Mouse (Mus musculus): ENCODE measurements around the gene Syne2.
"Not testable (repeated sequence)": the region's sequence is repeated elsewhere in the genome, so short reads cannot be mapped to it uniquely, and the experiment has no call there.

The Syne2 gene

GRCm38 (mm10) chr12:76116577-76116976 is 298.6 kb downstream of the Syne2 start:
- no peak for DNase-seq

GRCm38 (mm10) chr12:76117632-76118153 is 299.8 kb downstream of the Syne2 start:
- DNase-seq, result peak; percentile 79

DNA sequence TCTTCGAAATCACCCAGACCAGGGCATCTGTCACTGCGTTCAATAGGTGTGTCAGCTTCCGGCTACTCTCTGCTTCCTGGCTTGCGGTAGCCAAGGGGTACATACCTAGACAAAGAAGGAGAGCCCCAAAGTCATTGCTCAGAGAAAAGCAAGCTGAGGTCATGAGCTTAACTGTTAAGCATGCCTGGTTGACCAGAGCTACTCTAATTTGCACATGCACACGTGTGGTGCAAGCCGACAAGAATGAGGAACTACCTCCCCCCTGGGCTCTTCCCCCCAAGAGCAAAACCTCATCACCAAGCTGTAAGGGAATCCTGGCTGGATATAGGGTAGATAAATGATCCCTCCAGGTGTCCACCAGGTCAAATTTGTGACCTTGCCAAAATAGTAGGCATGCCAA is 305.3 kb downstream of the Syne2 start:
- peak; percentile 36 for DNase-seq

DNA sequence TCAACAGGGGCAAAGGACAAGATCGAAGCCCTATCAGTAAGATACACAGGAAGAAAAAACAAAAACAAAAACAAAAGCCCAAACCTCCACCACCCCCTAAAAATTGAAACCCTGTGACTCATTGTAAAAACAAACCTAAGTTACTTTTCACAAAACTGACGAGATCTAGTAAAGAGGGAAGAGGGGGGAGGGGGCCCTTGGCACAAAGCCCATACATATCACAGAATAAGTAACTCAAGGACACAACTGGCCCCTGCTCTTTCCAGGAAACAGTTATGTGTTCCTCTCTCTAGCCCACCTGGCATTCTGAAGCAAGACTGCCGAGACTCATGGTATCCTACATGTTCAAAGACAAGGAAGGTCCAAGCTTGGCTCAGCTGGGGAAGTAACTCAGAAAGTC is 310.4 kb downstream of the Syne2 start:
- no peak for DNase-seq

DNA sequence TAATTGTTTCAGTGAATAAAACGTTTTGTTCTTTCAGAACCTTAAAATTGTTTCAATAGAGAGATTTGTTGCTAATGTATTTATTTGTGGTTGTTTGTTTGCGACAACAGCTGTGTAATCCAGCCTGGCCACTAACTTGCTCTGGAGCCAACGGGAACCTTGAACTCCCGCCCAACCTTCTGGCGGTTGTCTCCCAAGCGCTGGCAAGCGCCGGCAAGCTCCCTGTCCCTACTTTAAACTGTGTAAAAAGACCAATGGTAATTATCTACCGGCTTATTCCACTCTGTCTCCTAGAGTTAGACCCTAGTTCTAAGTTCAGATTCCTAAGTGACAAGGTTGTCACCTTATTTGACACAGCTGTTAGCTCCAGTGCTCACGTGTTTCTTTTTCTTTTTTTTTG is 310.9 kb downstream of the Syne2 start:
- peak; percentile 36 for DNase-seq

DNA sequence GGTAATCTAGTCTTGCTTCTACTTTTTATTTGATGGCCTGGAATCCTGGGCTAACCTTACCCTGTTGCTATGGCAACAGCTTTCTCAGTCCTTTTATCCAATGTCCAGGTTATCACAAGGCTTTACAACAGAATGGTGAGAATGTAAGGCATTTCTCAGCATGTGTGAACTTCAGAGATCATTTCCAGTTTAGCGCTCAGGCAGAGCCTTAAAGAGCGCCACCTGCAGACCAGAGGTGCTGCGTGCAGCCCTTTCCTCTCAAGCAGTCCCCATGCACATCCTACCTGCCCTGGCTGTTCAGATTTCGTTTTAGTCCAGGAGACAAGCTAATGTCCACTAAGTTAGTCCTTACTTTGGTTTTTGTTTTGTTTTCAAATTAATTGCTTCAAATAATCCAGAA is 312.3 kb downstream of the Syne2 start:
- no peak for DNase-seq

GRCm38 (mm10) chr12:76130891-76131290 is 313.0 kb downstream of the Syne2 start:
- no peak for DNase-seq

DNA sequence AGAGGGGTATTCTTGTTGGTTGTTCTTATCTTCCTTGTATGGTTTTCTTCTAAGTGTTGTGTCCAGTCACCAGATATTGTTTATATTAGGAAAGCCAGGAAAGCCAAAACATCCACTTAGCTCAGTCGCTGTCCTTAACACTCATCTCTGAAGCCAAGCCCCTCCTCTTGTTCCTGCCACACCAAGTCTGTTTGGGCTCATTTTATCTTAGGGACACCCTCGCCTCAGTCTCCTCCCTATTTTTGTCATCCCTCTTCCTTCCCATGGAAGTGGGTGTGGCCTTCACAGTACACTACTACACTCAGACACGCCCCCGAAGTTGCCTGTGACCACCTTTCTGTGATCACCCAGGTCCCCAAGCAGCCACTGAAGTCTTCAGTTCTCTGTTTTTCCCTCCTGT is 314.7 kb downstream of the Syne2 start:
- no peak for DNase-seq

DNA sequence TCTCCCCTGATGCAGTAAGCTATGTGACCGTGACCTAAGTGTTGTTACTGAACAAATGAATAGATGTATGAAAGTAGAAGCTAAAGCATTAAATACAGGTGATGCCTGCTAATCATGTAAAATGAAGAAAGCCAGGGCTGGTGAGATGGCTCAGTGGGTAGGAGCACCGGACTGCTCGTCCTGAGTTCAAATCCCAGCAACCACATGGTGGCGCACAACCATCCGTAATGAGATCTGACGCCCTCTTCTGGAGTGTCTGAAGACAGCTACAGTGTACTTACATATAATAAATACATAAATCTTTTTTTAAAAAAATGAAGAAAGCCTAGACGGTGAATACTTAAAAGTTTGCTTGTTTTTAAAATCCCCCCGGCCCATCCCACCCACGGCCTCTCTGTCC is 315.1 kb downstream of the Syne2 start:
- DNase-seq, result not testable (repeated sequence)

GRCm38 (mm10) chr12:76136701-76137100 is 318.8 kb downstream of the Syne2 start:
- no peak for DNase-seq

DNA sequence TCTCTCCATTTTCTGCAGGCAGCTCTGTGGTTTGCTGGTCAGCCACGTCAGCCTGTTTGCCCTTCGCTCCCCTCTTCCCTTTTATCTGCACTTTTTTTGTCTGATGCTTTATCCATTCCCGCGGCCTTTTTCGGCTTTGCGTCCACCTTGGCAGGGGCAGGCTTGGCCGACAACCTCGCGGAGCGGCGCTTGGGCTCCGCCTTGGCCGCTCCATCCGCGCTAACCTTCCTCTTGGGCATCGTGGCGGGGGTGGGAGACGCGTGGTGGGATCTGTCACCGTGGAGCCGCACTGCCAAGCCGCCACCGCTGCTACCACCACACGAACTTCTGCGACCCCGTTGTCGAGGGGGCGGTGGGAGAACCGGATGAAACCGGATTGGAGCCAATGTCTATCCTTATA is 334.5 kb downstream of the Syne2 start:
- not testable (repeated sequence) for DNase-seq

Data from kidney, adult 11 months (tissue).